Mouse (Mus musculus) heart, postnatal 10 days (tissue): ENCODE data around the gene Ulk4. TPM values are rescaled to one million over a fixed set of nuclear protein-coding genes. Genes with fewer than 3 reads are reported as not detected.

Source experiments
- DNase-seq, 2 experiments: peaks; one replicate each; pipeline ENCODE4 v3.0.0; 2021
- intact Hi-C: fragments of 180-260 bp; cut with DNase I; formaldehyde crosslinking; loops from one replicate; pipeline ENCODE4 v1.15.1; 2025
- total RNA-seq, 2 experiments: library from RNA; stranded (reverse); gene quantifications; 2 replicates each; pipeline ENCODE4 v1.2.3; 2021

Gene Ulk4
- total RNA-seq, 2 experiments from 2014 or later: 0.74 to 1.4 TPM

DNA sequence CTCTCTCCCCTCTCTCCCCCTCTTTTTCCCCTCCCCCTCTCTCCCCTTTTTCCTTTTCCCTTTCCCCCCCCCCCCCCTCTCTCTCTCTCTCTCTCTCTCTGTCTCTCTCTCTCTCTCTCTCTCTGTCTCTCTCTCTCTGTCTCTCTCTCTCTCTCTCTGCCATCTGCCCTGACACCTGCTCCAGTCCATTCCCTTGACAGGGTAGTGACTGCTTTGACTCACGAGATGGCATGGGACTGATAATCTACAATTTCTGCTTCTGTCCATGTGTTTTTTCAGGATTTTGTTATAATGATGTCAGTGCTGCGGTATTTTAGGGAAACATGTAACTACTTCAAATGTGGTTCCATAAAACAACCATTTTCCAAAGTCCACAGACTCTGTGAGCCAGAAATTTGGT lies 147.5 kb downstream of the Ulk4 start:
- intact Hi-C loops: no loop called here
- DNase-seq: no peak

DNA sequence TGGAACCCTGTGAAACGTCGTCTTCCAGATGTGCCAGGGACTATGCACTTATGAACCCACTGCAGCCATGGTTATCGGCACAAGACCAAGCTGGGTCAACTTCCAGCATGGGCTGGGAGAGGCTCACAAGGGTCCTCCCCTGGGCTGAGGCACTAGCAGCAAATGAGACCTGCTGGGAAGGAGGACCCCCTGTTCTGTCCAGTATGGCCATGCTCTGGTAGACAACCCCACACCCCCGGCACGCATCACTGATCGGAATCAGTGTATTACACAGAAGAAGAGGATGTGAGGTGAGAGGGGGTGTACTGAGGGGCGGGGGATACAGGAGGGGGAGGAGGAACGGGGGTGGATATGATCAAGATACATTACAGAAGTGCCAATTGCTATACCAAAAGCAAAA lies 148.1 kb downstream of the Ulk4 start:
- intact Hi-C loops: no loop called here
- no peak for DNase-seq

DNA sequence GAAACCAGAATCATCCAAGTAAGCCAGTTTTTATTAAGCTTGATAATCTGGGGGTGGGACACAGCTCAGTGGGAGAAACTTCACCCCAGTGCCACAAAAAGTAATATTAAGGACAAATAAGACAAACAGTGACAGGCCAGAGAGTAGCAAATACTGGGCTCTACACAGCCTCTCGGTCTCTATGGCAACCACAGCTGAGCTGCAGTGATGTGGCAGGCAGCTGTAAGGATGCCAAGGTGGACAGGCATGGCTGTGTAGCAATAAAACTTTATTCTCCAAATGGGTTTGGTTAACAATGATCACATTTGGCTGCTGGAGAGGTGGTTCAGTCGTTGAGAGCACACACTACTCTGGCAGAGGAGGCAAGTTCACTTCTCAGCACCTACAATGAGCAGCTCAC lies 150.0 kb downstream of the Ulk4 start:
- no peak for DNase-seq
- intact Hi-C loops: no loop called here

DNA sequence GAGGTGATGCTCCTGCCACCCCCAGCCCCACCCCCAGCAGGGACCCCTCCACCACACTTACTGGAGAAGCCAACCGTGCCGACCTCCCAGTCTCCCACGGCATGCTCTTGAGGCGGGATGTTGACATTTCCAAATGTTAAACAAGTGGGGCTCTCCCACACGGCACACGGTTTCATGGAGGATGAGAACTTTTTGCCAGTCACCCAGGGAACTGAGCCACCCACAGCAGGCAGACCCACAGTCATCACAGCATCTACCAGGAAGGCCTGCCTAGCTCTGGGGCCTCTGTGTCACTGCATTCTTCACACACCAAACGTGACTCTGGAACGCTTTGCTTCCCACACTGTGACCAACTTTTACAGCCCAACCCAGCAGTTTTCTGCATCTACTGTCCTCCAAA lies 152.3 kb downstream of the Ulk4 start:
- intact Hi-C loops: no loop called here
- no peak for DNase-seq

DNA sequence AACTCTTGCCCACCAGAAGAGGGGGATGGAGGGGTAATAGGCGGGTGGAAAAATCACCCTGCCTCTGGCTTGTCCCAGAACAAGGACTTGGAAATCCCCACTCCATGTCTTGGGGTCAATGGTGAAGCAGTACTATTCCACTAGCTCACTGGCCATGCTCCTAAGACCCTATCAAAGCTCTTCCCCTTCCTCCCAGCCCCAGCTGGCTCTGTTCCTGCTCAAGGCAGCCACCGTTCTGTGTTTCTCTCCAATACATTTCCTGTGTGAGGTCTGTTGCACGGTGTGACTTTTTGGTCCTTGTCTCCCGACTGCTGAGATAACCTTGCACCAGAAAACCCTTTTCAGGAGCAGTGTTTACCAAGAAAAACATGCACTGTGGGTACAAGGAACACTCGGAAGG lies 155.0 kb downstream of the Ulk4 start:
- DNase-seq: no peak
- intact Hi-C loops: no loop called here

DNA sequence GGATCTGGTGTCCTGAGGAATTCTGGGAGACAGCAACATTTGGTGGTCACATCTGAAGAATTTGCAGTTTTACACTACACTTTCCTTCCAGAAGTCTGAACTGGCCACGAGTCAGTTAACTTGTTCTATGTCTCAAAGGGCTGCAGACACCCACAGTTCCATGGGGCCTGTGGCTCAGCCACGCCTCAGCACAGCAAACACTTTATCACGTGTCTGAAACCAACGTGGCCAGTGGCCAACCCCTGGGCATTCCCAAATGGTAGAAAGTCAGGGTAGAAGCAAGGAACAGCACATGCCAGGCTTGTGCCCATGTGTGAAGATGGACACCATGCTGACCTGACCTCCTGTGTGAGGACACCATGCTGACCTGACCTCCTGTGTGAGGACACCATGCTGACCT lies 159.1 kb downstream of the Ulk4 start:
- intact Hi-C loops: no loop called here
- no peak for DNase-seq

DNA sequence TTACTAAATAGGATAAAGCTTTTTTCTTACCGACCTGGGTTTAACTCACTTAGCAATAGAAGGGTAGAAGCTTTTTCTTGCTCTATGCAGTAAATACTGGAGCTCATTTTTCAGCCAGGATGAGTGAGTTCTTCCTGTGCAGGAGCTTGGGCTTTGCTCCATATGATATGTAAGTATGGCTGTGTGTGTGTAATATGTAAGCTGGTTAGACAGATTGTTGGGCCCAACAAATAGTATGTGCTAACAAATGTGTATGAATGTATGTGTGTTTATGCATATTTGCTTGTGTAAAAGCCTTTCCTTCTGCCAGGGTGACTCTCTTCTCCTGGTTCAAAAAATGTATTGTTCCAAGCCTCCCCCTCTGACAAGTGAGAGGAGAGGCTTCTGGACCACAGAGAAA lies 164.9 kb downstream of the Ulk4 start:
- no peak for DNase-seq
- intact Hi-C loops: no loop called here

DNA sequence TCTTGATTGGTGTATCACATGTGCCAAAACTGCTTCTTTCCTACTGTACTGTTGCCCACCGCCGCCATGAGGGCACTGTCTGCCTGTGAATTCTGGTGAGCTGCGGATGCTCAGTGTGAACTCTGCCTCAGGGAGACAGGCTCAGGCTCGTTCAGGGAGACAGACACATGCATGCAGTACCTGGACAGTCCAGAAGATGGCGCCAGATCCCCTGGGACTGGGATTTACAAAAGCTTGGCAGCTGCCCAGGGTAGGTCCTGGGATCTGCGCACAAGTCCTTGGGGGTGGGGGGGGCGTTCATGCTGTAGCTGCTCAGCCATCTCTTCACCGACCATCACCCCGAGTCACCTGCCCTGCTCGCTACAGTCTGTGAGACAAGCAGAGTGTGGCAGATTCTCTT lies 168.9 kb downstream of the Ulk4 start:
- peak; percentile 65 to 85 for DNase-seq
- intact Hi-C loops: no loop called here

DNA sequence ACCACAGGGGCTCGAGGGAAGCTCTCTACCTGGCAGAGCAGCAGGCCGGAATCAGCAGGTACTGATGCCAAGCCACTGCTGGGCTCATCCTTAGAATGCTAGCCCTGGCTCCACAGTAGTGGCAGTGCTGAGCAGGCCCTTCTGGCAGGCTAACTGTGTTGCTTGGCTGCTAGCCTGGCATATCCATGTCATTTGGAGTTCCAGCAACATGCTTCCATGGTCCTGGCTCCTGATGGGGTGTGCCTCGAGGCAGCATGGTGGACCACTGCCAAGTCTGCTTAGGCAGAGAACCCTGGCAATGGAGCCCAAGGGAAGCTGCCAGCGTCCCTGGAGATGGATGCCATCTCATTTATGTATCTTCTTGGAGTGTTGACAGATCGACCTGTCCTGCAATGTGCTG lies 169.4 kb downstream of the Ulk4 start:
- peak; percentile 80 to 83 for DNase-seq

DNA sequence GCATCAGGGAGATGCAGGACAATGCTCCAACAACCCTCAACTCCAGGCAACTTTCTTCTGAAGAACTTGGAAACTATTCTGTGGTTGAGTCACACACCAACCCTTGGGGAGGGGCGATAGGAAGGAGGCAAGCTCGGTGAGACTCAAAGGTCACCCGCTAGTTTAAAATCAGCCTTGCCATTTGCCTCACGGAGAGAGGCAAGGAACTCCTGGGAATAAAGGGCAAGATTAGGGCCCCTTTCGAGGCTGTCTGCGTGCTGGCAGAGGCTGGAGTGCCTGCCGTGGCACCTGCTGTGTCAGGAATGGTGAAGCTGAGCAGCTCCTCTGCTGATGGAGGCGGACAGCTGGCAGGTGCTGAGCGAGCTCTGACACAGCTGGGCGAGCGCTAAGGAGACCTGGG lies 169.9 kb downstream of the Ulk4 start:
- DNase-seq: no peak
- intact Hi-C loops: no loop called here

More for the DNA sequence above, 169.4 kb downstream of the Ulk4 start:
- intact Hi-C loops: no loop called here

DNA sequence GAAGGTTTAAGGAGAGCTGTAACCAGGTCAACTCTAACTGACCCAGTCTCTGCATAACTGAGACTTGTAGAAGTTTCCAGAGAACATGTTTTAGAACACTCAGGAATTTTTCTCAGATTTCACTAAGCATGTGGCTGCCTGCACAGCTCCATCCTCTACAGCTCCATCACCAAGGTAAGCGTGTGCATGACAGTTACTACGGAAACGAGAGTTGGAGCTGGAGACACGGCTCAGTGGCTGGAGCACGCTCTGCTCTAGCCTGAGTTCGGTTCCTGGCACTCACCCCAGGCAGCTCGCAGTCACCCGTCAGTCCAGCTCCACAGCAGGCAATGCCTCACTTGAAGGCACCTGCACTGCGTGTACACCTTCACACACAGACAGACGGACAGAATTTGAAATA lies 175.5 kb downstream of the Ulk4 start:
- intact Hi-C loops: no loop called here
- no peak for DNase-seq

DNA sequence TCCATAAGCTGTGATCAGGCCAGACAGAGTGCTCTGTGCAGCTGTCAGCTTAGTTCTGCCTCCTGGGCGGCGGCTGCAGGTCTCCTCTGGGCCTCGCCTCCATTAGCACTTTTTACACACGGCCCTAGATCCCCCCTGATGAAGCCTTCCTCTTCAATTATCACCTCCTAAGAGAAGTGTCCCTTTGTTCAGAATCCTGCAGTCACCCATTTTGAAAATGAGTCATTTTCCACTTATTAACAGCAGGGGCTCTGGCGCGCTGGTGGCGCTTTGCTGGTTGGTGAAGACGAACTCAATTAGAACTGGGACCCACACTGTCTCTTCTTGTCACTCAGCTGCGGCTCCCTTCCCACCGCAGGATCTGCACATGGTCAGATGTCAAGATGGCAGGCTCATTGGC lies 177.5 kb downstream of the Ulk4 start:
- intact Hi-C loops: loop anchor here (10.0 kb wide), 1 partner anchor 495 kb away; no protein-coding TSS in a partner anchor
- DNase-seq: no peak

DNA sequence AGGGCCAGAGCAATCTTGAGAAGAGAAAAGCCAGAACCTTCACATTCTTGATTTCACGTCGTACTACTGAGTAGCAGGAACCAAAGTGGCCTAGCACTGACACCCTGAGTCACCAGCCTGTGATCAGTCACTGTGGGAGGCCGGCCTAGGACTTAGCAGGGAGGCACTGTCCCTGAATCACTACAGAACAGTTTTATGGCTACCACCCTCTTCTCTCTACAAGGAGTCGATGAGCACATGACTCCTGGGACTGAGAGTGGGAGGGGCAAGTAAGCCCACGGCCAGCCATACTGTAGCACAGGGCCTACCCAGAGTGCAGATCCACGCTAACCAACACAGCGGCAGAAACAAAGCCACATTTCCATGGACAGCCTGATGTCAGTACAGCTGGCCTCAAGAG lies 183.2 kb downstream of the Ulk4 start:
- intact Hi-C loops: loop anchor here (10.0 kb wide), 1 partner anchor 489 kb away; no protein-coding TSS in a partner anchor
- DNase-seq: no peak

DNA sequence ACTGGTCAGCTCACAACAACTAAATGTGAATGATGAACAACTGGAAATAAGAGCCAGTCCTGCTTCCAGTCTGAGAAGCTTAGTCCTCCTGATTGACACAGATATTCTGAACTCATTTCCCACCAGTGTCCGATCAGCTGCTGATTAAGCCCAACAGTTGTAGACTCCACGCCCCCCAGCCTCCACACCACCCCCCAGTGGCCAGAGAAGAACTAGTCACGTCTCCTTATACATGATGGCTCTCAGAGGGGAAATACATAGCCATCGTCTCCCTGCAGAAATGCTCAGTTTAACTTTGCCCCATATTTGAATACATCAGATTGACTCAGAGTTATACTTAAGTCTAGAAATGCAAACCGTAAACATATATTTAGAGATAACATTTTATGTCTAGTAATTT lies 184.4 kb downstream of the Ulk4 start:
- intact Hi-C loops: loop anchor here (10.0 kb wide), 1 partner anchor 488 kb away; no protein-coding TSS in a partner anchor
- no peak for DNase-seq

DNA sequence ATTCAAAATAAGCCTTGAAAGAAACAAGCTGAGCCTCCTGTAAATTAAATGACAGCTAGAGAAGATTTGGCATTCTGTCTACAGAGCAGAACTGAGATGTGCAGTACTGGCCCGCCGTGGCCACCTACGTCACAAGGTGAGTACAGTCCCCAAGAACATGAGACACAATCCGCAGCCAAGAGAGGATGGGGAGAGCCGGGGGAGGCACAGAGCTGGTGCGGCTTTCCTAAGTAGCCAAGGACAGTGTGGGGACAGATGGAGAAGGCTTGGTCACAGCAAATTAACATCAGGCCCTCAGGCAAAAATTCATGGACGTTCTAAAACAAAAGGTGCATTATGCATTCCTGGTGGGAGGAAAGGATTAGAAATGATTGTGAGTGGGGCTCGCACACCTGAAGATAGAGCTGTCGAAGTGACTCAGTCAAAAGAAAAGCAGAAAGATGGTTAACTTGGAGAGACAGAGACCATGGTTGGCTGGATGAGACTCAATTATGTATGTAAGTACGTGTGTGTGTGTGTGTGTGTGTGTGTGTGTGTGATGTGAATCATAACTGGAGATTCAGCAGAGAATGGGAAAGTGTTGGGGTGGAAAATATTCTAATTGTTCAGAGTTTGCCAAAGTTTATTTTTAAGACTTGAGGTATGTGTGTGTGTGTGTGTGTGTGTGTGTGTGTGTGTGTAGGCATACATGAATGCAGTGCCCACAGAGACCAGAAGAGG lies 185.8 kb downstream of the Ulk4 start:
- intact Hi-C loops: loop anchor here (10.0 kb wide), 1 partner anchor 486 kb away; no protein-coding TSS in a partner anchor
- no peak for DNase-seq

DNA sequence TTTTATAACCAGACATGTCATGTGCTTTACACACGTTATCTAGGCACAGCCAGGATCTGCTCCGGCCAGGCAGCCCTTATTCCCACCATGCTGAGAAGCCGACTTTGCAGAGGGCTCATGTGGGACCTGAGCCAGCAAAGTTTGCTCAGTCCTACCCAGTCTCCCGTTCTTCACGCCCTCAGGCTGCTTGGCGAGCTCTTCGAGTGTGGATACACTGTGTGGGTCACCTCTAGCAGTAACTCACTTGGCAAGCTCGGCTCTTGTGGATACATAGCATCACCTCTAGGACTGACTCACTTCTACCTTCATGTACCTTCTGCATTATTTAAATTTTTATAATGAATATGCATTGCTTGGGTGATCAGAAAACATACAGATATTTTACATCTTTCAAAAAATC lies 189.3 kb downstream of the Ulk4 start:
- intact Hi-C loops: no loop called here
- no peak for DNase-seq

DNA sequence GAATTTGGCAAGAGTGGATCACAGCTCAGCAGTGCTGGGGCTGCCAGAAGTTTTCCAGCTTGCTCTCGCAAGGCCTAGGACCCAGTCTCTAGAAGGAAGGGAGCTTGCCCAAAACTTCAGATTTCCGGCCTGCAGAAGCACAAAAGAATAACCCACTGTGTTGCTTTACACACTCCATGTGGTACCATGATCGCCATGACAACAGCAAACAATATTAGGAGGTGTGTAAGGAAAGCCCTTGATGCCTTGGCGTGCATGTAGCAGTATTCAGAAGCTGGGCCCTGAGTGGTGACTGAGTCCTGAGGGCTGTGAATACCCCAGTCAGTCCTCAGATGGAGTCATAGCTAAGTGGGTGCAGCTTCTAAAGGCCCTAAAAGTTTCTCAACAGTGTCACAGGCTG lies 192.8 kb downstream of the Ulk4 start:
- no peak for DNase-seq
- intact Hi-C loops: no loop called here

DNA sequence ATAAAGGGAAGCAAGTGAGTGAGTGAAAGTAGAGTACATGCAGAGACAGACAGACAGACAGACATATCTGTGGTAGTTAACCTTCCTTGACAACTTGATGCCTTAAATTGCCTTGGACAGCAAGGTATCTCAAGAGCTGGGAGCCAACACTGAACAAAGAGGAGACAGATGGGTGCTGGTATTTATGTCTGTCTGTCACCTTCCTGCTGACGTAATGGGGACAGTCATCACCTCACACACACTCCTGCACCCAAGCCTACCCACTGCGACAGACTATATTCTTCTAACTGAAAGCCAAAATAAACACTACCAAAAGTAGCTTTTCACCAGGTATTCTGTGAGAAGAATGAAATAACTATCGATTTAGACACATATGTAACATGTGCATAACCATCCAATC lies 196.2 kb downstream of the Ulk4 start:
- intact Hi-C loops: no loop called here
- no peak for DNase-seq

DNA sequence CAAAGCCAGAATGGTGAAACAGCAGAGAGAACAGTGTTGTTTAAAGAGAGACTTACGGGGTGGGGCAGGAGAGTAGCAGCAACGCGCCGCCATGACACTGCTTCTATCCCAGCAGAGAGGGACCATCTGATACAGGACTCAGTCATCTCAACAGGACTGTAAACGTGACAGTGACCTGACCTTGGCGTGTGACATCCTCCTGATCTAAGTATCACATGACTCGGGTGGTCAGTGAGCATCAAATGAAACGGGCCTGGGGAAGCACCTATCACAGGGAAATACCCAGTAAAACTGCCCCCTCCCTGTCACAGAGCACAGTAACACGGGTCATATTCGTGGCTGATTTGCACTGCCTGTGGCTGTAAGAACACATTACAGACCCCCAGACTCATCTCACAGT lies 196.6 kb downstream of the Ulk4 start:
- intact Hi-C loops: no loop called here
- no peak for DNase-seq

DNA sequence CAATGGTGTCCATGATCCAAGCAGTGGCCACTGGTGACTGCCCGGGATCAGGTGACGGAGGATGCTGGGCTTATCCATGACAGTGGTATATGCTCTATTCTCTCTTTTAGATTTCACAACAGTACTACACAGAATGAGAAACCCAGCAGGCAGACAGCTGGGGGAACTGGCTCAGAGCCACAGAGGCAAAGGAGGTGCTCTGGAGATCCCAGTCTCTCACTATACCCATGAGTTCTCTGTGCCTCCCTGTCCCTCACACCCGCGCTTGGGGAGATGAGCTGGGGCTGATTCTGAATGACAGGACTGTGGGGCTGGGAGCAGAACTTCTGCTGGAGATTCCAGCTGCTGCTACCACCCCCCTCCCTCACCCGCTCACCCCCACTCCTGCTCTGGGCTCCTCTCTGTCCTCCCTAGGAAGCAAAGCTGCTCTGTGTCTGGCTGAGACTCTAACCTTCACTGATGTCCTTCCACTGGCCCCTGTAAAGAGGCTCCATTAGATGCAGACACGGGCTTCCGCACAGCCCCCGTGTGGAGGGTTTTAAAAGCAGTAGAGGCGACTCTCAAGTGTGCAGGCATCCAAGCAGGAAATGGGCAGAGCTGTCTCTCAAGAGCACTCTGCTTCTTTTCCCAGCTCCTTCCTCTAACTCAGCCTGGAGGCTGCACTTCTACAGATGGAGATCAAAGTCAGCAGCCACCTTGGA lies 197.5 kb downstream of the Ulk4 start:
- DNase-seq: peak; percentile 29 to 51
- intact Hi-C loops: no loop called here

DNA sequence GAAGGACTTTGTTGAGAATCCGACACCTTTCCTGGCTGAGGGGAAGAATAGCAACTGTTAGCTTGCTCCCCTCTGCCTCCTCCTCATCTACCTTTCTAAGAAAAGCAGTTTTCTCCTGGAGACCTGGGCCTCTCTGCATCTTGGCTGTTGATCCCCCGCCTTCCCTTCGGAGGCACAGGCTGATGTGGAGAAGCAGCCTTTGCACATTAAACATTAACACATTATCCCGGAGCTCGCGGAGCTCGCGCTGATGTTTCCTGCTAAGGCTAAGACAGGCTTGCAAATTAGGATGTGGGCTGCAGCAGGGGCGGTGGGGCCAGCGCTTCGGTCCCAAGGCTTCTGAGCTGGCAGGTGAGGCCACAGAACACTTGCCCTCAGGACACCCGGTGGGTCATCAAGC lies 200.7 kb downstream of the Ulk4 start:
- intact Hi-C loops: no loop called here
- no peak for DNase-seq

DNA sequence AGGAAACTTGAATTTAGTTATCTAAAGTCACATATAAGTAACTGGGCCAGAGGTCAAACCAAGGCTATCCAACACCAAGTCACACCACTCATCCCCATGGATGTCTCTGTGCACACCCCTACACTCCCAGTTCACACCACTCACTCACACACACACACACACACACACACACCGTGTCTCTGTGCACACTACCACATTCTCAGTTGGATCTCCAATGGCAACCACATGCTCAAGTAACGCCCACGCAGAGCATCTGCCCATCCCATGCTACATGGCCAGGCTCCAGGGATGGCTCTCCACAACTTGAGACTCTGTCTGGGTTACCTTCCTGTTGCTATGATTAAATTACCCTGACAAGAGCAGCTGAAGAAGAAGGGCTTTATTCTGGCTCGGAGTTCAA lies 201.8 kb downstream of the Ulk4 start:
- intact Hi-C loops: no loop called here
- DNase-seq: no peak
